Mouse (Mus musculus) kidney, adult 2 months (tissue): ENCODE measurements at regions not wholly inside any gene's neighbourhood (a gene's known extent, or its start where the extent isn't known, plus 50 kb on each side); places are given as distances from the start of the nearest gene placed in this dataset.

Experiments
- CTCF ChIP-seq: fragments of 200-500 bp; conservative IDR thresholded peaks from 2 replicates; pipeline ENCODE4 v1.5.1; 2011; ENCODE audit warnings: low read depth, mild to moderate bottlenecking, control low read depth, low read length, moderate library complexity, mixed read lengths; ENCODE audit not compliant: insufficient read depth, insufficient read length
- POLR2A ChIP-seq: fragments of 200-500 bp; IDR thresholded peaks from one replicate; pipeline ENCODE4 v1.6.1; 2011; ENCODE audit warnings: low read depth, low read length, control low read depth

- TF ChIP-seq POLR2A (no peak), CTCF (no peak)
Observed at GRCm38 (mm10) chrX:77353181-77353580, 157.6 kb upstream of the Tbl1x start.
